Mouse (Mus musculus): ENCODE results near the gene Abcc8. TPM values are rescaled to one million over a fixed set of nuclear protein-coding genes. Genes with fewer than 3 reads are reported as not detected.

Abcc8 gene
- polyA plus RNA-seq, 1 experiment: not detected

- no peak overlapping the region for H3ac ChIP-seq (ENCODE audit: control insufficient read depth, insufficient read length, low read depth)
- no peaks in the 10 kb centered on the region for H3K79me2 ChIP-seq (ENCODE audit: control insufficient read depth, insufficient read depth)
- H3K4me3 ChIP-seq (ENCODE audit: insufficient read depth, poor library complexity, severe bottlenecking): no peak overlapping the region
- TF ChIP-seq FOSL1 (IDR thresholded peaks at IDR 0.05; ENCODE audit: insufficient read depth, low read length, poor library complexity, severe bottlenecking): no peak
- no peak for TF ChIP-seq CTCF (IDR thresholded peaks at IDR 0.05; ENCODE audit: control insufficient read depth, insufficient read depth, insufficient read length)
- no peak for TF ChIP-seq MYOD1 (IDR thresholded peaks at IDR 0.05; ENCODE audit: control insufficient read depth, insufficient read length, low read depth)
- TF ChIP-seq CEBPB (IDR thresholded peaks at IDR 0.05; ENCODE audit: low read depth): no peak
- TF ChIP-seq USF1 (IDR thresholded peaks at IDR 0.05; ENCODE audit: low read depth): no peak
- no peak for TF ChIP-seq MYOG (IDR thresholded peaks at IDR 0.05; ENCODE audit: control insufficient read depth, extremely low read depth, insufficient read length)
- TF ChIP-seq MAX (IDR thresholded peaks at IDR 0.05): no peak
- no peaks in the 10 kb centered on the region for H3K79me3 ChIP-seq (ENCODE audit: low read depth)
- H3K36me3 ChIP-seq (ENCODE audit: control insufficient read depth, insufficient read depth): no peaks in the 10 kb centered on the region
- peaks cover under 1% of the 10 kb centered on the region for H3K27me3 ChIP-seq (ENCODE audit: control insufficient read depth, insufficient read depth, insufficient read length)
Measured at GRCm38 (mm10) chr7:46129463-46130179, 50.2 kb downstream of the Abcc8 start.

- no peak for TF ChIP-seq FOSL1 (IDR thresholded peaks at IDR 0.05; ENCODE audit: insufficient read depth, low read length, poor library complexity, severe bottlenecking)
- TF ChIP-seq CEBPB (IDR thresholded peaks at IDR 0.05; ENCODE audit: low read depth): no peak
- no peak for TF ChIP-seq MYOD1 (IDR thresholded peaks at IDR 0.05; ENCODE audit: control insufficient read depth, insufficient read length, low read depth)
- no peak for TF ChIP-seq CTCF (IDR thresholded peaks at IDR 0.05; ENCODE audit: control insufficient read depth, insufficient read depth, insufficient read length)
- no peak for TF ChIP-seq USF1 (IDR thresholded peaks at IDR 0.05; ENCODE audit: low read depth)
- no peak for TF ChIP-seq MYOG (IDR thresholded peaks at IDR 0.05; ENCODE audit: control insufficient read depth, extremely low read depth, insufficient read length)
- TF ChIP-seq MAX (IDR thresholded peaks at IDR 0.05): no peak
- no peak overlapping the region for H3ac ChIP-seq (ENCODE audit: control insufficient read depth, insufficient read length, low read depth)
- H3K27me3 ChIP-seq (ENCODE audit: control insufficient read depth, insufficient read depth, insufficient read length): peaks cover 7% of the 10 kb centered on the region
- no peaks in the 10 kb centered on the region for H3K79me3 ChIP-seq (ENCODE audit: low read depth)
- H3K4me3 ChIP-seq (ENCODE audit: insufficient read depth, poor library complexity, severe bottlenecking): no peak overlapping the region
- no peaks in the 10 kb centered on the region for H3K36me3 ChIP-seq (ENCODE audit: control insufficient read depth, insufficient read depth)
- no peaks in the 10 kb centered on the region for H3K79me2 ChIP-seq (ENCODE audit: control insufficient read depth, insufficient read depth)
Measured at GRCm38 (mm10) chr7:46128196-46128595, 51.6 kb downstream of the Abcc8 start.

- no peaks in the 10 kb centered on the region for H3K36me3 ChIP-seq (ENCODE audit: control insufficient read depth, insufficient read depth)
- TF ChIP-seq MYOG (IDR thresholded peaks at IDR 0.05; ENCODE audit: control insufficient read depth, extremely low read depth, insufficient read length): no peak
- TF ChIP-seq CEBPB (IDR thresholded peaks at IDR 0.05; ENCODE audit: low read depth): no peak
- TF ChIP-seq CTCF (IDR thresholded peaks at IDR 0.05; ENCODE audit: control insufficient read depth, insufficient read depth, insufficient read length): no peak
- TF ChIP-seq USF1 (IDR thresholded peaks at IDR 0.05; ENCODE audit: low read depth): no peak
- no peak for TF ChIP-seq FOSL1 (IDR thresholded peaks at IDR 0.05; ENCODE audit: insufficient read depth, low read length, poor library complexity, severe bottlenecking)
- TF ChIP-seq MAX (IDR thresholded peaks at IDR 0.05): no peak
- TF ChIP-seq MYOD1 (IDR thresholded peaks at IDR 0.05; ENCODE audit: control insufficient read depth, insufficient read length, low read depth): no peak
- no peaks in the 10 kb centered on the region for H3K79me3 ChIP-seq (ENCODE audit: low read depth)
- H3K4me3 ChIP-seq (ENCODE audit: insufficient read depth, poor library complexity, severe bottlenecking): no peak overlapping the region
- no peak overlapping the region for H3ac ChIP-seq (ENCODE audit: control insufficient read depth, insufficient read length, low read depth)
- no peaks in the 10 kb centered on the region for H3K79me2 ChIP-seq (ENCODE audit: control insufficient read depth, insufficient read depth)
- H3K27me3 ChIP-seq (ENCODE audit: control insufficient read depth, insufficient read depth, insufficient read length): peaks cover 9% of the 10 kb centered on the region
Measured at GRCm38 (mm10) chr7:46125340-46125739, 54.5 kb downstream of the Abcc8 start.

- Histone ChIP-seq H3ac (ENCODE audit: control insufficient read depth, insufficient read length, low read depth) (no peak overlapping the region), H3K4me3 (ENCODE audit: insufficient read depth, poor library complexity, severe bottlenecking) (no peak overlapping the region), H3K79me2 (ENCODE audit: control insufficient read depth, insufficient read depth) (no peaks in the 10 kb centered on the region), H3K27me3 (ENCODE audit: control insufficient read depth, insufficient read depth, insufficient read length) (peaks cover 14% of the 10 kb centered on the region), H3K36me3 (ENCODE audit: control insufficient read depth, insufficient read depth) (no peaks in the 10 kb centered on the region), H3K79me3 (ENCODE audit: low read depth) (no peaks in the 10 kb centered on the region)
- TF ChIP-seq CEBPB (IDR thresholded peaks at IDR 0.05; ENCODE audit: low read depth) (no peak), FOSL1 (IDR thresholded peaks at IDR 0.05; ENCODE audit: insufficient read depth, low read length, poor library complexity, severe bottlenecking) (no peak), MYOD1 (IDR thresholded peaks at IDR 0.05; ENCODE audit: control insufficient read depth, insufficient read length, low read depth) (no peak), MAX (IDR thresholded peaks at IDR 0.05) (no peak), MYOG (IDR thresholded peaks at IDR 0.05; ENCODE audit: control insufficient read depth, extremely low read depth, insufficient read length) (no peak), CTCF (IDR thresholded peaks at IDR 0.05; ENCODE audit: control insufficient read depth, insufficient read depth, insufficient read length) (no peak), USF1 (IDR thresholded peaks at IDR 0.05; ENCODE audit: low read depth) (no peak)
Measured at GRCm38 (mm10) chr7:46124460-46124859, 55.4 kb downstream of the Abcc8 start.

GRCm38 (mm10) chr7:46122964-46123363 lies 56.9 kb downstream of the Abcc8 start:
- no peak overlapping the region for H3K4me3 ChIP-seq (ENCODE audit: insufficient read depth, poor library complexity, severe bottlenecking)
- H3K27me3 ChIP-seq (ENCODE audit: control insufficient read depth, insufficient read depth, insufficient read length): peaks cover 18% of the 10 kb centered on the region
- TF ChIP-seq FOSL1 (IDR thresholded peaks at IDR 0.05; ENCODE audit: insufficient read depth, low read length, poor library complexity, severe bottlenecking): no peak
- no peak for TF ChIP-seq MAX (IDR thresholded peaks at IDR 0.05)
- TF ChIP-seq CEBPB (IDR thresholded peaks at IDR 0.05; ENCODE audit: low read depth): no peak
- no peak for TF ChIP-seq CTCF (IDR thresholded peaks at IDR 0.05; ENCODE audit: control insufficient read depth, insufficient read depth, insufficient read length)
- TF ChIP-seq MYOD1 (IDR thresholded peaks at IDR 0.05; ENCODE audit: control insufficient read depth, insufficient read length, low read depth): no peak
- no peak for TF ChIP-seq MYOG (IDR thresholded peaks at IDR 0.05; ENCODE audit: control insufficient read depth, extremely low read depth, insufficient read length)
- TF ChIP-seq USF1 (IDR thresholded peaks at IDR 0.05; ENCODE audit: low read depth): no peak
- no peaks in the 10 kb centered on the region for H3K79me2 ChIP-seq (ENCODE audit: control insufficient read depth, insufficient read depth)
- no peaks in the 10 kb centered on the region for H3K36me3 ChIP-seq (ENCODE audit: control insufficient read depth, insufficient read depth)
- no peaks in the 10 kb centered on the region for H3K79me3 ChIP-seq (ENCODE audit: low read depth)
- H3ac ChIP-seq (ENCODE audit: control insufficient read depth, insufficient read length, low read depth): no peak overlapping the region
